Mouse (Mus musculus): ENCODE measurements around the gene Rbpj.
"Not testable (repeated sequence)": the region's sequence is repeated elsewhere in the genome, so short reads cannot be mapped to it uniquely, and the experiment has no call there.

The Rbpj gene

DNA sequence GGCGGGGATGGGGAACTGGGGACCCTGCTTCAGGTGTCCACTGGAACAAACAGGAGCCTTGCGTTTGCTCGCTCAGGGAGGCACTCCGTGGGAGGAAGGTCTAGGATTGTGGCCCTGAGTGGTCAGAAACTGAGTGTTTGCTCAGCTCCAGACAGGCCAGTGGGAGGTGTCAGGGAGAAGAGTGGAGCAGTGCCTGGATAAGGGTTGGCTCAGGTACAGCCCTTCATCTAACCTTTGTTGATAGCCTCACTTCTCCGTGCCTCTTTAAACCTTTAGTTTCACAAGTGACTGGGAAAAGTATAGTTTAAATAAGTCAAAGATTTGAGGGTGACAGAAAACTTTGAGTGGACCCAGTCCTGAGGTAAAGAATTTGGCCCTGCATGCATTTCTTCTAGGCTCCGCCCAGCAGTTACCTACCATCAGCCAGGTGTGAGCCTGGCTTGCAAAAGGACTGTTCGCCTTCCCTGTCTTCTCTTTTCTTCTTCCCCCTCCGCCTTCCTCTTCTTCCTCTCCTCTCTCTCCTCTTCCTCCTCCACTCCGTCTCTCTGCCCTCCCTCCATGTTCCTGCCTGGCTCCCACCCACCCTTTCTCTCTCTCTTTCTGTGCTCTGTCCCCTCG is 204.5 kb downstream of the Rbpj start:
- DNase-seq (ENCODE audit: low spot score in 2 of 2): no peak

DNA sequence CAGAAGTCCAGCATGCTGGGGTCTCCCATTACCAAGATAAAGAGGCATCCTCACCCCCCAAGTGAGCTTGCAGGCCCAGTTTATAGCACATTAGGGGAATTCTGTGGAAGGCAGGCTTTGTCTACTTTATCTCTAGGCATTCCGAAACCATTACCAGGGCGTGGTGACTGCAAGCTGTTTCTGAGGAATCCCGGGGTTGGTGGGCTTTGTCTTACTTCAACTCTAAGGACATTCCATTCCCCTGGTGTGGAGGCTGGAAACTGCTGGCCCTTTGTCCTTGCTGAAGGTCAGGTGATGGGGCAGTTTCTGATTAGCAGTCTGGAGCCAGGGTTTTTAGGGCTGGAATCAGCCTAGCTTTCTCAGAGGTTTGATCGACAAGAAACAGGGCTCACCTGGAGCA is 205.6 kb downstream of the Rbpj start:
- DNase-seq (ENCODE audit: low spot score in 2 of 2): no peak

DNA sequence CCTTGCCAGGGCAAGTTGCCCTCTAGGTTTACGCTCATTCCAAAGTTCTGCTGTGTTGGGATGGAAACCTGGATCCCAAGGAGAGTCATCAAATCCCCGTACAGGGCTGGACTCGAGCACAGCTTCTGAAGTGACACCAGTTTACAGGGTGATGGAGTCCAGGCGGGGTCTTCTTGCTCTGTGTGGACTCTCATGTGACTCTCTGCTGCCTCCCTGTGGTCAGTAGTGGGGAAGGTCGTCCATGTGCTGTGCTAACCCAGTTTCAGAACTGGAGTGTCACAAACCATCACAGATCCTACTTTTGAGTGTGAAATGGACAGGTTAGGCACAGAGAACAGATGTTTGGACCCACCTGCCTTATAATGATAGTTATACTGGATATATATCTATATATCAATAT is 206.4 kb downstream of the Rbpj start:
- DNase-seq (ENCODE audit: low spot score in 2 of 2): peak; percentile 46 to 60

DNA sequence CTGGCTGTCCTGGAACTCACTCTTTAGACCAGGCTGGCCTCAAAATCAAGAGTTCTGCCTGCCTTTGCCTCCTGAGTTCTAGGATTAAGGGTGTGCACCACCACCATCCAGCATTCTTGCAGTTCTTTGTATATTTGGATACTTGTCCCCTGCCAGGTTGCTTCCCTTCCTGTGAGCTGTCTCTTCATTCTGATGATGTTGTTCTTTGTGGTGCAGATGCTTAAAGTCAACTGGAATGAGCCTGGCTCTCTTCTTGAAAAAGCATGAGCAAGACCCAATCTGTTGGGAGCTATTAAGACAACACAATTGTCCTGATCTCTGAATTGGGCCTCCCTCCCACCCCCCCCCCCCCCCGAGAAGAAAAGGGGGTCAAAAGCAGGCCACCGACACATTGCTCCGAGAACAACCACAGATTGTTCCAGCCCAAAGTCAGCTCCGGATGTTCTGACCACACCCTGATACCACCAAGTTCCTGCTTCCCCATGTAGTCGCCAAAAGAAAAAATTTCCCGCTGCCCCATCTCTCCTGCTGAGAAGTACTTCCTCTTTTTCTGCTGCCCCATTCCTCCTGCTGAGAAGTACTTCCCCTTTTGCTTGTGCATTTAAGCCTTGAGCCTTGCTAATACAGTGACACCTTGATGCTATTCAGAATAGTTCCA is 207.7 kb downstream of the Rbpj start:
- DNase-seq (ENCODE audit: low spot score in 2 of 2): not testable (repeated sequence)

DNA sequence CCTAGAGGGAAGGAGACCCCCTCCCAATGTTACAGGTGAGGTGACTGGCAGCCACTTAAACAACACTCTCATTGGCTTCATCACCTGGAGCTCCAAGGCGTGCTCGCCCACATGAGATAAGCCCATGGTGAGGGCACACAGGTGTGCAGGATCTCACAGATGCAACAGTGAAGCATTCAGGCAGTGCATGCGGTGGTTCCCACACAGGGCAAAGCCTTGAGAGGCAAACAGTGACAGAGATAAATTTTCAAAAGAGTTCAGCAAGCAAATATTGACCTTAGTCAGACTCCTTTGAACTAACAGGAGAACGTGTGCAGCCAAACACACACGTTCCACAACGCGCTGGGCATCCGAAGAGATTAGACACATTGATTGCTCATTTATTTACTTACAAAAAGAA is 210.7 kb downstream of the Rbpj start:
- no peak for DNase-seq (ENCODE audit: low spot score in 2 of 2)

DNA sequence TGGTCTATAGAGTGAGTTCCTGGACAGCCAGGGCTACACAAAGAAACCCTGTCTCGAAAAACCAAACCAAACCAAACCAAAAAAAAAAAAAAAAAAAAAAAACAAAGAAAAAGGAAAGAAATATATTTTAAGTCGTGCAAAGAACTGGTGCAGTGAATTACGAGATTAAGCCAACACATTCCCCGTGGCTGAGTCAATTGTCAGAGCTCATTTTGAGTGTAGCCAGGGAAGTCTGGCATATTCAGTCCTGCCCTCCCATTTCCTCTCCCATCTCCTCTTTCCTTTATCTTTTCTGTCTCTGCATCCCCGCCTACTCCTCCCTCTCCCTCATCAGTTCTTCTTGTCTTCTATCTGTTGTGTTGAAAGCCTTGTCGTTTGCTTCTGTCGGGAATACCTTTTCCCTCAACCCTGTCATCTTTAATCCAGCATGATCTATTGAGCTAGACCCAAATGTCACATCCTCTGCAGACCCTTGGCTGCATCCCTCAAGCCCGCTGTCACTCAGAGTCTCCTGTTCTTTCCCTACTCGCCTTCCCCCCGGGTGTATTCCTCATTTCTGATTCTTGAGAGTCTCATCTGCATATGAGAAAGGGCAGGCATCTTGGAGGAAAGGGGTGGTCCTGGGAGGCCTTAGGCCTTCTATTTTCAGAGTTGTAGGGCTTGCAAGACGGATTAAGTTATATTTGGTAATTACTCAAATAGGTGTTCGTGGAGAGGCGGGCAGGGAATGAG is 212.2 kb downstream of the Rbpj start:
- no peak for DNase-seq (ENCODE audit: low spot score in 2 of 2)

DNA sequence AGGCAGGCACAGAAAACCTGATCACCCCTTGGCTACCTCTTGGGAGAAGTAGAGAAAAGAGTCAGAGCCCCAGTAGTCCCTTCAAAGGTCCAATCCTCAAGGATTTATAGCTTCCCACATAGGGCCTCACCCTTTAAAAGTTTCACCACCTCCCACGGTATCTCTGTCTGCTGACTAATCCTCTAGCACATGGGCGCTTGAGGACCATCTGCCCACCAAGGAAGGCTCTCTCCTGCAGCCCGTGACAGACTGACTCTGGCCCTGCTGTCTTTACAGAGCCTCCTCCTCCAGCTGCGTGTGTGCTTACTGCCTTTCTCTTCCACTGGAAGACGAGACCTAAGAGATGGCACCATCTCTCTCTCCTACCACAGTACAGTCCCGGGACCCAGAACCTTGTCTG is 213.7 kb downstream of the Rbpj start:
- no peak for DNase-seq (ENCODE audit: low spot score in 2 of 2)

DNA sequence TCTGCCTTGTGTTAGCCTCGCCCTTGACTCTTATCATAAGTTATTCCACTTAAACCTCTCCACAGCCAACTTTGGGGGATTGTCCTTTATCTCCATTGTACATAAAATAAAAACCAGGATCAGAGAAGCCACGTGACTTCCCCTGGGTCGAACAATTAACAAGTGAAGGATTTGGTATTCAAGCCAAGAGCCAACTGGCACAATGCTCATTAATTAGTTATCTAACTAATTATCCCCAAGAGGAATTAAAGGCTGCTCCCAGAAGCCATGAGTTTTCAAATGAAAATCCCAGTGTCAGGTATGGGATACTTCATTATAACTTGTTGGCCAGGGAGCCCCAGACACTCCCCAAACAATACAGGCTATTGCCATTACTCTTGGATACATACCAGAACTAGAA is 218.0 kb downstream of the Rbpj start:
- no peak for DNase-seq (ENCODE audit: low spot score in 2 of 2)

DNA sequence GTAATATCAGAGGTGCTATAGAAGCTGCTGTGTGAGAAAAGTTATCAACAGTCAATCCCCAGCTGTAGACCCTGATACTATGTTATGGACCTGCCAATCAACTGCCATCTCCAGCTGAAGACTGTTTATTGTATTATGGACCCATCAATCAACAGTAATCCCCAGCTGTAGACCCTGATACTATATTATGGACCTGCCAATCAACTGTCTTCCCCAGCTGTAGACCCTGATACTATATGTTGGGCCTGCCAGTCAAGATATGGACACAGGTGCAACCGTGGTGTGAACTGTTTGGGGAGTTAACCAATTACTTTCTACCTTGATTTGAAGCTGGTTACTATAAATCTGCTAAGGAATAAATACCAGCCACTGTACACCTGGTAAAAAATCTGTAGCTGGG is 218.5 kb downstream of the Rbpj start:
- DNase-seq (ENCODE audit: low spot score in 2 of 2): no peak

DNA sequence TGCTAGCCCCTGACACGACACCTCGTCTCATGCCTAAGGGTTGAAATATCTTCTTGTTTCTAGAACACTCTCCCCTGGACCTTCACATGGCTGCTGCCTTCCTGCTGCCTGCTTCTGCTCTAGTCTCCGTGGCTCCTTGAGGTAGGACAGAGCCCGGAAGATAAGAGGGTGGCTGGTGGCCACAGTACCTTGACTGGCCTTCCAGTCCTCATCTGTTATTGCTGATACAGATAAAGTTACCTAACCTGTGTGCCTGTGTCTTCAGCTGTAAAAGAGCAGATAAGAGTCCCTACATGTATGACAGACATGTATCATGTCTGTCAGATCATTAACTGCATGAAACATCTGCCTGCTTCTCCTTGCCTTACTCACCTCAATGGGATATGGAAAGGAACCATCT is 219.7 kb downstream of the Rbpj start:
- DNase-seq (ENCODE audit: low spot score in 2 of 2): no peak

DNA sequence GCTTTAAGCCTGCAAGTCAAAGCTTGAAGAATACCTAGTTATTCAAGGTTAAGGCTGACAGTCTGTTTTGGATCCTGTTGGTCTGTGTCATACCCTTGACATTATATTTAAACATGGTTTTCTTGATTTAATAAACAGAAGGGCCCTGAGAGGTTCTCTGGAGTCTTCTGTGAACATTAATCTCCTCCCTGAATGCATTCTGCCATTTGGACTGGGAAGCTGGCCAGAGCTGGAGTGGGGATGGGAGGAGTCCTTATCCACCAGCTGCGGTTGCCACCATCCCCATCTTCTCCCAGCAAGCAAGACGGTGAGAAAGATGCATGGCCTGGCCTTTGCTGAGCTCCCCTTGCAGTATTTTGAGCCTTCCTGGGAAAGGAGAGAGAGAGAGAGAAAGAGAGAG is 220.4 kb downstream of the Rbpj start:
- DNase-seq (ENCODE audit: low spot score in 2 of 2): no peak

DNA sequence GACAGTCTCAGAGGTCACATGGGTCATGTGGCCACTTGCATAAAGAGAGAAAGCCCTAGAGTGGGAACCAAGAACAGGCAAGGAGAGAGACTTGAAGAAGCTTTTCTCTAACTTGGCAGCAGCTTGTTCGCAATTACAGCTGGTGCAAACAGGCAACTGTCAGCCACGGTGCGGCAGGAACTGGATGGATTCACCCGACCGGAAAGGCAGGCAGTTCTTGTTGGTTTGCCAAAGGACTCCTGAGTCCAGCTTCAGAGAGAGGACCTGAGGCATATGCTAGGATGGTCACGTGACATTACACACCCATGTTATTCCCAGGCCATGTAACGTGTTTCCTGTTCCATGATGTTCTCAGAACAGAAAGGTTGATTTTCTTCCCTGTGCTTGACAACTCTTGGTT is 222.4 kb downstream of the Rbpj start:
- no peak for DNase-seq (ENCODE audit: low spot score in 2 of 2)

DNA sequence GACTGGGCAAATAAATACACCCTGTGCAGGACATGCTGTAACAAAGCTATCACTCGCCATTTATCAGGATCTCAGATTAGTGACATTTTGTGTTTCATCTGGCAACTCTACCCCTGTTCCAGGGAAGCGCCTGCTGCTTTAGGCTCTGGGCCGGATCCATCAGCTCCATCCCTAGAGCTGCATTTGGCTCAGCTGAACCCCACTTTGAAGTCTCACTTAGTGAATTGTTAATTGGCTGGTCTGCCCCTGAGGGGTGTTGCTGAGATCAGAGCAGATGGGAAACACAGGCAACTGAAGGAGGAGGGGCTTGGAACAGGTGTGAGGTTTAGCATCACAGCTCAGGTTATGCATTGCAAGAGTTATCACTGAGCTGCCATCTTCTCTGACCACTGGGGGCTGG is 225.6 kb downstream of the Rbpj start:
- DNase-seq (ENCODE audit: low spot score in 2 of 2): no peak

DNA sequence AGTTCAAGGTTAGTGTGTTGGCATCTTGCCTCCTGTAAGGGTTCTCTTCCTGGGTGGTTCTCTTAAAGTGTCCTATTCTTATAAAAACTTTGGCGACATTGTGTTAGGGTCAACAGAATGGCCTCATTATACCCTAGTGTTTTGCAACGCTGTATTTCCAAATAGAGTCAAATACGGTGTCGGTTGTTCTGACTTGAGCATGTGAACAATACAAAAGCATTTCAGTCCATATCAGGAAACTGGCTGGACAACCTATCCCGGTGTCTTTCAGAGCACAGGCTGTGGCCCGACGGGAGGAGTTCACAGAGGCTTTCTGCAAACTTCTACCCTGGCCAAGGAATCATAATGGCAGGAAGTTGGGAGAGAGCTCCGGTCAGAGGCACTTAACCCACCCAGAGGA is 226.1 kb downstream of the Rbpj start:
- no peak for DNase-seq (ENCODE audit: low spot score in 2 of 2)

DNA sequence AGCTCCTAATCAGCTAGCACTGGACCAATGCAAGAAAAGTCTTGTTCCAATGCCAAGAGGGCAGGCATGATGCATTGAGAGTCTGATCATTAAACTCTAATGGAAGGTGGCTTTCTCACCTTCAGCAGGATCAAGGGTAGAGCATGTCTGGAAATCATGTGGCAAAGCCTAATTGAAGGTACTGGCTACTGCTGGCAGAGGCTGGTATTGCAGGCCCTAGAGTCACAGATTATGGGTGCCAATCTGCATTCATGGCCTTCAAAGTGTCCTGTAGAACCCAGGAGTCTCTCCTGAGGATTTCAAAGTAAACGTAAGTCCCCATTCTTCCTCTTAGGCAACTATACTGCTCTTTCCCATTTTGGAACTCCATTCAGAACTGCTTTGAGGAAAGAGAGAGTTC is 226.7 kb downstream of the Rbpj start:
- DNase-seq (ENCODE audit: low spot score in 2 of 2): no peak

DNA sequence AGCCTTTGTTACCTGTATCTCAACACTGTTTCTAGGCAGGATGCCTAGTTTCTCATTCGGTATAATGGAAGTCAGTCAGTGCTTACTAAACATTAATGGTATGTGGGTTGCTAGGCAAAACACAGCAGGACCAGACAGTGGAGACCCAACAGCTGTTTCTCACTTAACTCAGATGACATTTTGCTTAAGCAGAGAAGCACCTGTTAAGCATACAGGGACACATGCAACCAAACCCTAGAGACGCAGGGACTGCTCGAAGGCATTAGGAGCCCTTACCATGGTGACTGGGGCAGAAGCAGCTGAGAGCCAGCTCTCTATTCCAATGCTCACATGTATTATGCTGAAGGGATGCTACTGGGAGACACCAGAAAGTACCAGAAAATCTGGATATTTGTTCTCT is 230.7 kb downstream of the Rbpj start:
- no peak for DNase-seq (ENCODE audit: low spot score in 2 of 2)

DNA sequence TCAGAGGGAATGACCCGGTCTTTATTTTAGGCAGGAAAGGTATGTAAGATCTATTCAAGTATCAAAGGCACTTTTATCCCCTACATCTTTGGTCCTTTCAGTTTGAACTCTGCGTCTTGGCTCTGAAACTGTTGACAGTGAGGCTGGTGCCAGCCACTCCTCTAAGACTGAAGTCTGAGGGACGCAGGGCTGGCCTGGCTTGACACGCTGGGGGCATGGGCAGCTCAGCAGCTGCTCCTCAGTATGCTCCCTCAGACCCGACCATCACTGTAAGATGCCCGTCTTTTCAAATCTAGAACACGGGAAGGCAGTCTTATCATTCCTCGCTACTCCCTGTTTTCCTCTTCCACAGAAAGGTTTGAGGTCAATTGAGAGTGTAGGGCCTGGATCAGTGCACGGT is 231.8 kb downstream of the Rbpj start:
- DNase-seq (ENCODE audit: low spot score in 2 of 2): no peak

DNA sequence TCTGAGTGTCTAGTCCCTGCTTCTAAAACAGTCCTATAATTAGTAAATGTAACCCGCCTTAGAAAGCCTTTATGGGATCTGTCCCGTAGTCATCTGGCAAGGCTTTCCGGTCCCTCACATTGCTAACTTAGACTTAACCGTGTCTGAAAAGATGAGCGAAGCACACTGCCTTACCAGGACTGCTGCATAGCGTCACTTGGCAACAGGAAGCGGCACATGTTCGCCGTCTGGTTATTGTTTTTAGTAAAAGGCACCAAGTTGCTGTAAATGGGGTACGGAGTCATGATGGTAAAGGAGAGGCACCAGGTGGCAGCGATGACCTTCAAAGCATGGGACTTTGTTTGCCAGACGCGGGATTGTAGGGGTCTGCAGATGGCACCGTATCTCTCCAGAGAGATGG is 236.7 kb downstream of the Rbpj start:
- DNase-seq (ENCODE audit: low spot score in 2 of 2): no peak

Data from frontal cortex, postnatal 25 days (tissue).